Mouse (Mus musculus) liver, postnatal 0 days (tissue): Measurements from ENCODE around the gene Shroom4.

Experiments
- CTCF ChIP-seq: sonication (generic); IDR thresholded peaks from 2 replicates; pipeline ENCODE4 v1.5.1; 2016; ENCODE audit warnings: antibody characterized with exemption, low read depth
- EP300 ChIP-seq: IDR thresholded peaks from 2 replicates; pipeline ENCODE4 v1.6.1; 2016; ENCODE audit warnings: antibody characterized with exemption, low read depth, mild to moderate bottlenecking

GRCm38 (mm10) chrX:6537689-6538088 is 138.0 kb downstream of the Shroom4 start:
- TF ChIP-seq CTCF: no peak
- TF ChIP-seq EP300: no peak
